Mouse (Mus musculus) granulocyte monocyte progenitor cell, adult 5-6 weeks (primary cell): ENCODE measurements around the gene Tmem41b. TPM values are rescaled to one million over a fixed set of nuclear protein-coding genes. Genes with fewer than 3 reads are reported as not detected.

Experiments
- ATAC-seq: replicated peaks from 2 replicates; pipeline ENCODE4 v1.8.0; 2016; ENCODE audit warnings: mild to moderate bottlenecking, moderate TSS enrichment, inconsistent platforms; ENCODE audit not compliant: poor library complexity, severe bottlenecking
- total RNA-seq, 2 experiments: library from RNA; stranded (forward) in 1 of 2; stranded (reverse) in 1 of 2; fragments of 200-712, 200-1000 nt in 1 of 2; fragments of >200 nt in 1 of 2; fragmentation: Nextera tagmentation in 1 of 2; gene quantifications; 2 replicates each; pipeline ENCODE4 v1.2.3; 2014 to 2017

Gene Tmem41b
- total RNA-seq, 2 experiments from 2014 or later, result 21.6 to 30.2 TPM

DNA sequence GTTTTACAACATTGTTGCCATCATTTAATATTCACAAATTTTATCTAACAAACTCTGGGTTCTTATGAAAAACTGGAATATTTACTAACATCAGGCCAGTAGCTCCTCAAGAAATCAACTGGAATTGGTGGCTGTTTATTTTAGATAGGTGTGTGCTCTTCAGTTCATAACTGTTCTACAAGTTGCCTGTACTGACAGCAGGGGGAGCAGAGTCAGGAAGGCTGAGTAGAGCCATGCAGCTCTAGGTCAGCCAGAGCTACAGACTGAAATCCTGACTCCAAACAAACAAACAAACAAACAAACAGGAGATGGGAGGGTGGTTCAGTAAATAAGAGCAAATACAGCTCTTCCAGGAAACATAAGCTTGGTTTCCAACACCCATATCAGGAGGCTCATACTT lies 57.1 kb downstream of the Tmem41b start:
- no peak for ATAC-seq

DNA sequence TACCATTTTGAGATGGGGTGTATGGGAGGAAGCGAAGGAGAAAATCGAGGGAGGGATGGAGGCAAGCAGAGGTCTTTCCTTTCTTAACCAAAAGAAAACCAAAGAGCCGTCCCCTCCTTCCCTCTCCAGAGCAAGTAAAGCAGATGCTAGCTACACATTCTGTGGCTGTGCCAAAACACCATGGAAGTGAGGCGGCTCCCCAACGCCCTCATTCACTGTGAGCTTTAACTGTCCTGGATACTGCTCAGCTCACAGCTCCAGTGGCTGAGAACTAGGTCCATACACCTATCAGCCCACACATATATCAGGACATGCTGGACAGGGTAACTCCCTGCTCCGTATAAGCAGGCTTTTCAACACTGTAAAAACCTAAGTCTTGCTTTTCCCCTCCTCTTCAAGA lies 58.4 kb downstream of the Tmem41b start:
- ATAC-seq, result no peak

DNA sequence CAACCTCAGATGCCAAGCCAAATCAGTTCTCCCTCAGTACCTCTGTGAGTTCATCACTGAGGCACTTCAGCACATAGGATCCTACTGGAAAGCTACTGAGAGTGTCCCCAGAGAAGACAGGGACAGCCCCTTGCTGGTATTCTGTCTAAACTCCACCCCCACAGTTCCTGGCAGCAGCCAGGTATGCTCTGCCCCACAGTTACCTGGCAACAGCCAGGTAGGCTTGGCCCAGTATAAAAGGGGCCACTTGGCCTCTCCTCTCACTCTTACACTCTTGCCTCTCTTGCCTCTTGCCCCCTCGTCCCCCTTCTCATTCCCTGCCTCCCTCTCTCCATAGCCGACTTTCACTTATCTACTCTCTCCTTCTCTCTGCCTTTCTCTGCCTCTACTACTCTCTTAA lies 61.8 kb downstream of the Tmem41b start:
- ATAC-seq, result no peak

DNA sequence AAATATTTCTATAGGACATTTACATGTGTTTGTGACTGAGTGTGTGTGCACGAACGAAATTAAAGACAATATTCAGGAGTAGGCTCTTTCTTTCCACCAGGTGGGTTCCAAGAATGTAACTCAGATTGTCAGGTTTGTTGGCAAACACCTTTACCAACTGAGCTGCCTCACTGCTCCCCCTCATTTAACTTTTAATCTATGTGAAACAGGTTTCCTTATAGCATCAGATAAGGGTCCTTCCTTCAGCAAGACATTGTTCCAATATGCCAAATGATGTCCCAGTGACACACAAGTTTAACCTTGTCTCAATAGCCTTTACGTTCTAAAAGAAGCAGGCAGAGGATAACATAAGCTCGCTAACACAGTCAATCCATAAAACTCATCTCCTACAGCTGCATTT lies 63.8 kb downstream of the Tmem41b start:
- ATAC-seq, result no peak

Other genes with a start within 250 kb of the Tmem41b start
- gene Tmem9b, start 234.1 kb downstream of the Tmem41b start, total RNA-seq (2014; fragmentation: Nextera tagmentation), result 29.3 and 33.6 TPM in 2 replicates
- 20.3 and 28.0 TPM in 2 replicates for gene Tmem9b, start 234.1 kb downstream of the Tmem41b start, total RNA-seq (2017)
- not detected in 2 replicates for gene Nrip3, start 204.9 kb downstream of the Tmem41b start, total RNA-seq (2014; fragmentation: Nextera tagmentation)
- gene Nrip3, start 204.9 kb downstream of the Tmem41b start, total RNA-seq (2017), result not detected in 2 replicates
- gene Scube2, start 121.2 kb downstream of the Tmem41b start, total RNA-seq (2014; fragmentation: Nextera tagmentation), result not detected in 2 replicates
- not detected in 2 replicates for gene Scube2, start 121.2 kb downstream of the Tmem41b start, total RNA-seq (2017)
- 79.8 and 85.7 TPM in 2 replicates for gene Dennd5a, start 26.5 kb downstream of the Tmem41b start, total RNA-seq (2014; fragmentation: Nextera tagmentation)
- gene Dennd5a, start 26.5 kb downstream of the Tmem41b start, total RNA-seq (2017), result 52.4 and 56.1 TPM in 2 replicates
- gene Ipo7, start 31.3 kb upstream of the Tmem41b start, total RNA-seq (2014; fragmentation: Nextera tagmentation), result 111 and 115 TPM in 2 replicates
- 239 and 262 TPM in 2 replicates for gene Ipo7, start 31.3 kb upstream of the Tmem41b start, total RNA-seq (2017)
- 13.4 and 21.6 TPM in 2 replicates for gene Zfp143, start 74.3 kb upstream of the Tmem41b start, total RNA-seq (2014; fragmentation: Nextera tagmentation)
- 27.1 and 37.4 TPM in 2 replicates for gene Zfp143, start 74.3 kb upstream of the Tmem41b start, total RNA-seq (2017)
- gene Wee1, start 135.1 kb upstream of the Tmem41b start, total RNA-seq (2014; fragmentation: Nextera tagmentation), result 50.6 and 50.9 TPM in 2 replicates
- gene Wee1, start 135.1 kb upstream of the Tmem41b start, total RNA-seq (2017), result 31.9 and 33.1 TPM in 2 replicates
- gene Swap70, start 234.8 kb upstream of the Tmem41b start, total RNA-seq (2014; fragmentation: Nextera tagmentation), result 41.5 and 48.4 TPM in 2 replicates
- gene Swap70, start 234.8 kb upstream of the Tmem41b start, total RNA-seq (2017), result 70.0 and 71.0 TPM in 2 replicates